Mouse (Mus musculus) MEL (cell line): ENCODE results near the gene Dnaic2. TPM values are rescaled to one million over a fixed set of nuclear protein-coding genes. Genes with fewer than 3 reads are reported as not detected.

ENCODE experiments used
- DNase-seq: peaks from one replicate; pipeline ENCODE4 v3.0.0; 2011; ENCODE audit warnings: low read depth, low spot score
- H3K27ac ChIP-seq: 2 replicates; pipeline ENCODE4 v1.5.1; 2012; ENCODE audit warnings: low read depth, mild to moderate bottlenecking, control low read depth, low read length, moderate library complexity; ENCODE audit not compliant: control insufficient read depth
- H3K27me3 ChIP-seq, 2 experiments: fragments of 150-350 bp in 1 of 2; sonication (generic) in 1 of 2; 2 replicates each; pipeline ENCODE4 v1.6.1; 2012; ENCODE audit warnings: low read length in 2 of 2, mild to moderate bottlenecking in 2 of 2, improper control_type of control experiment in 1 of 2, moderate library complexity in 1 of 2; ENCODE audit not compliant: insufficient read depth in 2 of 2, control insufficient read depth in 1 of 2
- H3K36me3 ChIP-seq, 2 experiments: 2 replicates each; pipeline ENCODE4 v1.6.1; 2012 to 2014; ENCODE audit warnings: low read length in 2 of 2, improper control_type of control experiment in 1 of 2, inconsistent platforms in 1 of 2, mild to moderate bottlenecking in 1 of 2; ENCODE audit not compliant: insufficient read depth in 2 of 2, control insufficient read depth in 1 of 2
- H3K4me1 ChIP-seq, 2 experiments: fragments of 150-350 bp in 1 of 2; sonication (generic) in 1 of 2; 2 replicates each; pipeline ENCODE4 v1.6.1; 2012; ENCODE audit warnings: low read length in 2 of 2, improper control_type of control experiment in 1 of 2, mild to moderate bottlenecking in 1 of 2; ENCODE audit not compliant: insufficient read depth in 2 of 2, control insufficient read depth in 1 of 2
- H3K4me3 ChIP-seq, 2 experiments: fragments of 150-350 bp in 1 of 2; sonication (generic) in 1 of 2; 2 replicates each; pipeline ENCODE4 v1.5.1; 2012; ENCODE audit warnings: low read depth in 2 of 2, low read length in 2 of 2, mild to moderate bottlenecking in 2 of 2, moderate library complexity in 2 of 2, control low read depth in 1 of 2, improper control_type of control experiment in 1 of 2; ENCODE audit not compliant: control insufficient read depth in 1 of 2, insufficient read depth in 1 of 2
- H3K79me2 ChIP-seq: 2 replicates; pipeline ENCODE4 v1.6.1; 2012; ENCODE audit warnings: mild to moderate bottlenecking, low read length, moderate library complexity; ENCODE audit not compliant: control insufficient read depth, poor library complexity, insufficient read depth
- H3K9ac ChIP-seq: 2 replicates; pipeline ENCODE4 v1.6.1; 2012; ENCODE audit warnings: low read depth, mild to moderate bottlenecking, control low read depth, low read length, moderate library complexity; ENCODE audit not compliant: control insufficient read depth, poor library complexity, severe bottlenecking
- H3K9me3 ChIP-seq: fragments of 150-350 bp; sonication (generic); replicated peaks from 2 replicates; pipeline ENCODE4 v1.6.1; 2012; ENCODE audit warnings: mild to moderate bottlenecking, low read length, improper control_type of control experiment, moderate library complexity; ENCODE audit not compliant: insufficient read depth
- BHLHE40 ChIP-seq: IDR thresholded peaks from 2 replicates; pipeline ENCODE4 v1.6.1; 2012; ENCODE audit warnings: low read depth, mild to moderate bottlenecking, inconsistent platforms, low read length, improper control_type of control experiment, borderline replicate concordance
- CHD2 ChIP-seq: IDR thresholded peaks from 2 replicates; pipeline ENCODE4 v1.6.1; 2011; ENCODE audit warnings: low read length, improper control_type of control experiment
- CTCF ChIP-seq, 3 experiments: IDR thresholded peaks in 2 of 3; conservative IDR thresholded peaks in 1 of 3; 2 replicates each; pipeline ENCODE4 v1.5.1; 2011 to 2012; ENCODE audit warnings: low read length in 3 of 3, low read depth in 2 of 3, mild to moderate bottlenecking in 2 of 3, improper control_type of control experiment in 1 of 3, inconsistent platforms in 1 of 3, mixed read lengths in 1 of 3, moderate library complexity in 1 of 3; ENCODE audit not compliant: control insufficient read depth in 1 of 3, insufficient read depth in 1 of 3, poor library complexity in 1 of 3, severe bottlenecking in 1 of 3
- E2F4 ChIP-seq: IDR thresholded peaks from 2 replicates; pipeline ENCODE4 v1.6.1; 2011; ENCODE audit warnings: low read depth, low read length, improper control_type of control experiment, borderline replicate concordance
- ELF1 ChIP-seq: IDR thresholded peaks from 2 replicates; pipeline ENCODE4 v1.6.1; 2014; ENCODE audit warnings: low read depth, mild to moderate bottlenecking, inconsistent platforms, low read length, improper control_type of control experiment, moderate library complexity
- GABPA ChIP-seq: IDR thresholded peaks from 2 replicates; pipeline ENCODE4 v1.6.1; 2012; ENCODE audit warnings: low read depth, mild to moderate bottlenecking, inconsistent platforms, low read length, improper control_type of control experiment, moderate library complexity
- HCFC1 ChIP-seq: IDR thresholded peaks from 2 replicates; pipeline ENCODE4 v1.6.1; 2012; ENCODE audit warnings: low read depth, mild to moderate bottlenecking, inconsistent platforms, low read length, improper control_type of control experiment, moderate library complexity
- KAT2A ChIP-seq: conservative IDR thresholded peaks from 2 replicates; pipeline ENCODE4 v1.6.1; 2012; ENCODE audit warnings: low read depth, low read length, improper control_type of control experiment, inconsistent platforms
- MAFK ChIP-seq: IDR thresholded peaks from 2 replicates; pipeline ENCODE4 v1.6.1; 2011; ENCODE audit warnings: low read depth, mild to moderate bottlenecking, low read length, improper control_type of control experiment, borderline replicate concordance
- MAX ChIP-seq: IDR thresholded peaks from 2 replicates; pipeline ENCODE4 v1.6.1; 2011; ENCODE audit warnings: low read length, improper control_type of control experiment
- MAZ ChIP-seq: IDR thresholded peaks from 2 replicates; pipeline ENCODE4 v1.6.1; 2012; ENCODE audit warnings: low read depth, mild to moderate bottlenecking, inconsistent platforms, low read length, improper control_type of control experiment
- MXI1 ChIP-seq: IDR thresholded peaks from 2 replicates; pipeline ENCODE4 v1.6.1; 2011; ENCODE audit warnings: mild to moderate bottlenecking, low read depth, low read length, improper control_type of control experiment
- NELFE ChIP-seq: IDR thresholded peaks from 2 replicates; pipeline ENCODE4 v1.6.1; 2011; ENCODE audit warnings: low read depth, low read length, improper control_type of control experiment
- POLR2A ChIP-seq, 2 experiments: IDR thresholded peaks; 2 replicates each; pipeline ENCODE4 v1.6.1; 2011 to 2012; ENCODE audit warnings: low read length in 2 of 2, mild to moderate bottlenecking in 2 of 2, control low read depth in 1 of 2, improper control_type of control experiment in 1 of 2, low read depth in 1 of 2, moderate library complexity in 1 of 2; ENCODE audit not compliant: control insufficient read depth in 1 of 2, insufficient read depth in 1 of 2, poor library complexity in 1 of 2
- RAD21 ChIP-seq: IDR thresholded peaks from 2 replicates; pipeline ENCODE4 v1.6.1; 2011; ENCODE audit warnings: mild to moderate bottlenecking, low read depth, low read length, improper control_type of control experiment
- RCOR1 ChIP-seq: IDR thresholded peaks from 2 replicates; pipeline ENCODE4 v1.6.1; 2012; ENCODE audit warnings: low read depth, mild to moderate bottlenecking, inconsistent platforms, low read length, improper control_type of control experiment
- SIN3A ChIP-seq: IDR thresholded peaks from 2 replicates; pipeline ENCODE4 v1.6.1; 2012; ENCODE audit warnings: low read length, improper control_type of control experiment, inconsistent platforms
- TAL1 ChIP-seq: IDR thresholded peaks from 2 replicates; pipeline ENCODE4 v1.6.1; 2012; ENCODE audit warnings: mild to moderate bottlenecking, inconsistent platforms, low read length, moderate library complexity, mixed read lengths
- TCF12 ChIP-seq: IDR thresholded peaks from 2 replicates; pipeline ENCODE4 v1.6.1; 2014; ENCODE audit warnings: low read depth, mild to moderate bottlenecking, inconsistent platforms, low read length, improper control_type of control experiment, moderate library complexity
- UBTF ChIP-seq: IDR thresholded peaks from 2 replicates; pipeline ENCODE4 v1.6.1; 2012; ENCODE audit warnings: low read depth, mild to moderate bottlenecking, inconsistent platforms, low read length, improper control_type of control experiment, moderate library complexity, borderline replicate concordance; ENCODE audit not compliant: insufficient read depth
- USF1 ChIP-seq: IDR thresholded peaks from 2 replicates; pipeline ENCODE4 v1.6.1; 2014; ENCODE audit warnings: low read depth, mild to moderate bottlenecking, inconsistent platforms, low read length, improper control_type of control experiment, moderate library complexity
- USF2 ChIP-seq, 2 experiments: IDR thresholded peaks; 2 replicates each; pipeline ENCODE4 v1.6.1; 2011 to 2012; ENCODE audit warnings: improper control_type of control experiment in 2 of 2, low read length in 2 of 2, borderline replicate concordance in 1 of 2, inconsistent platforms in 1 of 2, low read depth in 1 of 2, mild to moderate bottlenecking in 1 of 2; ENCODE audit not compliant: insufficient read depth in 1 of 2
- ZKSCAN1 ChIP-seq: IDR thresholded peaks from 2 replicates; pipeline ENCODE4 v1.6.1; 2012; ENCODE audit warnings: low read depth, mild to moderate bottlenecking, inconsistent platforms, low read length, improper control_type of control experiment, moderate library complexity
- ZMIZ1 ChIP-seq: IDR thresholded peaks from 2 replicates; pipeline ENCODE4 v1.6.1; 2012; ENCODE audit warnings: low read depth, mild to moderate bottlenecking, inconsistent platforms, low read length, improper control_type of control experiment, moderate library complexity
- polyA plus RNA-seq, 2 experiments: library from polyadenylated mRNA; stranded (reverse) in 1 of 2; unstranded in 1 of 2; fragments of >175 nt in 1 of 2; fragments of >200 nt in 1 of 2; gene quantifications; 2 replicates each; pipeline versions ENCODE4 v1.2.1 to v1.2.4; 2012; ENCODE audit warnings: low replicate concordance in 2 of 2, low read depth in 1 of 2; ENCODE audit not compliant: insufficient read length in 2 of 2, insufficient read depth in 1 of 2, missing spikeins in 1 of 2
- total RNA-seq: library from RNA; depleted of rRNA; stranded (reverse); fragments of 300-350 nt; gene quantifications from 2 replicates; pipeline ENCODE4 v1.2.3, GENCODE M21; 2012

Dnaic2 gene
- total and polyA plus RNA-seq, 3 experiments = not detected

- TF ChIP-seq USF1 = no peak
- TF ChIP-seq SIN3A = no peak
- no peak for TF ChIP-seq UBTF
- TF ChIP-seq MAFK = no peak
- no peak for TF ChIP-seq GABPA
- TF ChIP-seq MXI1 = no peak
- no peak for TF ChIP-seq MAX
- no peak for TF ChIP-seq BHLHE40
- H3K4me1 ChIP-seq = no peaks in the 10 kb centered on the region
- H3K79me2 ChIP-seq = no peaks in the 10 kb centered on the region
- no peak for DNase-seq
- no peaks in the 10 kb centered on the region for H3K36me3 ChIP-seq
- no peaks in the 10 kb centered on the region for H3K9me3 ChIP-seq
- no peak overlapping the region for H3K27ac ChIP-seq
- H3K9ac ChIP-seq = no peak overlapping the region
- no peaks in the 10 kb centered on the region for H3K27me3 ChIP-seq
- H3K4me3 ChIP-seq = no peak overlapping the region
Observed at GRCm38 (mm10) chr11:114731711-114732110, 4.5 kb downstream of the Dnaic2 start.

GRCm38 (mm10) chr11:114732890-114733289 lies 5.7 kb downstream of the Dnaic2 start:
- H3K9me3 ChIP-seq = no peaks in the 10 kb centered on the region

GRCm38 (mm10) chr11:114736111-114736510 lies 8.9 kb downstream of the Dnaic2 start:
- Histone ChIP-seq H3K4me1 (no peaks in the 10 kb centered on the region), H3K79me2 (no peaks in the 10 kb centered on the region), H3K27ac (no peak overlapping the region), H3K27me3 (no peaks in the 10 kb centered on the region), H3K9me3 (no peaks in the 10 kb centered on the region), H3K4me3 (no peak overlapping the region), H3K9ac (no peak overlapping the region), H3K36me3 (no peaks in the 10 kb centered on the region)
- no peak for DNase-seq
- TF ChIP-seq NELFE = no peak
- peak; percentile 1 for TF ChIP-seq RAD21
- no peak for TF ChIP-seq MAZ
- TF ChIP-seq TCF12 = no peak
- no peak for TF ChIP-seq HCFC1
- TF ChIP-seq ZMIZ1 = no peak
- no peak for TF ChIP-seq TAL1
- TF ChIP-seq UBTF = no peak
- TF ChIP-seq MXI1 = no peak
- TF ChIP-seq USF2 (IDR thresholded peaks at IDR 0.05; ENCODE audit: borderline replicate concordance in 1 of 2, insufficient read depth in 1 of 2, low read depth in 1 of 2, low read length in 2 of 2) = no peak
- no peak for TF ChIP-seq ZKSCAN1
- no peak for TF ChIP-seq KAT2A
- TF ChIP-seq RCOR1 = no peak
- TF ChIP-seq POLR2A (IDR thresholded peaks at IDR 0.05; ENCODE audit: control insufficient read depth in 1 of 2, insufficient read depth in 1 of 2, low read depth in 1 of 2, low read length in 2 of 2, poor library complexity in 1 of 2) = no peak
- TF ChIP-seq USF1 = no peak
- peak in 1 of 3 experiments; percentile 10; a peak in 1 of 6 replicates for TF ChIP-seq CTCF (IDR thresholded peaks at IDR 0.05 in 2 of 3, conservative IDR thresholded peaks at IDR 0.05 in 1 of 3; ENCODE audit: control insufficient read depth in 1 of 3, insufficient read depth in 1 of 3, low read depth in 2 of 3, low read length in 3 of 3, poor library complexity in 1 of 3, severe bottlenecking in 1 of 3)
- TF ChIP-seq CHD2 = no peak
- no peak for TF ChIP-seq ELF1

More at GRCm38 (mm10) chr11:114732890-114733289, 5.7 kb downstream of the Dnaic2 start:
- Histone ChIP-seq H3K27ac (no peak overlapping the region), H3K79me2 (no peaks in the 10 kb centered on the region), H3K4me3 (no peak overlapping the region), H3K27me3 (no peaks in the 10 kb centered on the region), H3K36me3 (no peaks in the 10 kb centered on the region), H3K9ac (no peak overlapping the region), H3K4me1 (no peaks in the 10 kb centered on the region)
- no peak for TF ChIP-seq MAFK
- no peak for TF ChIP-seq USF2 (IDR thresholded peaks at IDR 0.05; ENCODE audit: borderline replicate concordance in 1 of 2, insufficient read depth in 1 of 2, low read depth in 1 of 2, low read length in 2 of 2)
- no peak for TF ChIP-seq USF1
- TF ChIP-seq E2F4 = no peak
- DNase-seq = no peak
